Mouse (Mus musculus): ENCODE results near the gene Olfr1137. TPM values are rescaled to one million over a fixed set of nuclear protein-coding genes. Genes with fewer than 3 reads are reported as not detected.

Gene Olfr1137
- not detected in 2 replicates for polyA plus RNA-seq (2014; fragmentation: Nextera tagmentation; extraction: Ambion mirVana)

GRCm38 (mm10) chr2:87713079-87713478 is at the start of gene Olfr1137:
Gene Olfr1137 (minus strand): TSS chr2:87713179.
- Histone ChIP-seq H3K27ac (ENCODE audit: low read depth, low read length) (no peak within 1 kb of the TSS), H3K4me3 (ENCODE audit: low read depth, low read length) (no peak within 1 kb of the TSS), H3K4me1 (ENCODE audit: control insufficient read depth, insufficient read depth, low read length) (no peaks in the 10 kb centered on the region), H3K36me3 (ENCODE audit: control insufficient read depth, insufficient read depth, low read length) (no peaks in the 10 kb centered on the region), H3K9ac (ENCODE audit: low read depth, low read length) (no peak within 1 kb of the TSS), H3K9me3 (replicated peaks; ENCODE audit: control insufficient read depth, low read length) (no peaks in the 10 kb centered on the region), H3K27me3 (ENCODE audit: control insufficient read depth, insufficient read depth, low read length) (no peaks in the 10 kb centered on the region), H3K4me2 (no peak within 1 kb of the TSS)
- no peak for ATAC-seq (replicated peaks; ENCODE audit: insufficient number of reproducible peaks, low FRiP score, low TSS enrichment)

- Histone ChIP-seq H3K27me3 (ENCODE audit: control insufficient read depth, insufficient read depth, low read length) (no peaks in the 10 kb centered on the region), H3K4me3 (ENCODE audit: low read depth, low read length) (no peak within 1 kb of the TSS), H3K9me3 (replicated peaks; ENCODE audit: control insufficient read depth, low read length) (no peaks in the 10 kb centered on the region), H3K4me2 (no peak within 1 kb of the TSS), H3K9ac (ENCODE audit: low read depth, low read length) (no peak within 1 kb of the TSS), H3K36me3 (ENCODE audit: control insufficient read depth, insufficient read depth, low read length) (no peaks in the 10 kb centered on the region), H3K4me1 (ENCODE audit: control insufficient read depth, insufficient read depth, low read length) (no peaks in the 10 kb centered on the region), H3K27ac (ENCODE audit: low read depth, low read length) (no peak within 1 kb of the TSS)
- WGBS (ENCODE audit: insufficient replicate concordance), result 77% methylated on average over 1 of the region's 1 CpGs
- ATAC-seq (replicated peaks; ENCODE audit: insufficient number of reproducible peaks, low FRiP score, low TSS enrichment), result no peak
Observed at GRCm38 (mm10) chr2:87753891-87754290, 40.9 kb upstream of the Olfr1137 start, which contains the start of gene Olfr1141. Gene Olfr1141 (minus strand): TSS chr2:87753991.

- Histone ChIP-seq H3K27ac (ENCODE audit: low read depth, low read length) (no peak within 1 kb of the TSS), H3K27me3 (ENCODE audit: control insufficient read depth, insufficient read depth, low read length) (no peaks in the 10 kb centered on the region), H3K4me3 (ENCODE audit: low read depth, low read length) (no peak within 1 kb of the TSS), H3K9ac (ENCODE audit: low read depth, low read length) (no peak within 1 kb of the TSS), H3K36me3 (ENCODE audit: control insufficient read depth, insufficient read depth, low read length) (no peaks in the 10 kb centered on the region), H3K9me3 (replicated peaks; ENCODE audit: control insufficient read depth, low read length) (no peaks in the 10 kb centered on the region), H3K4me1 (ENCODE audit: control insufficient read depth, insufficient read depth, low read length) (no peaks in the 10 kb centered on the region), H3K4me2 (no peak within 1 kb of the TSS)
- ATAC-seq (replicated peaks; ENCODE audit: insufficient number of reproducible peaks, low FRiP score, low TSS enrichment), result no peak
- WGBS (ENCODE audit: insufficient replicate concordance), result 73% methylated on average over 3 of the region's 3 CpGs
Observed at GRCm38 (mm10) chr2:87743452-87743851, 30.5 kb upstream of the Olfr1137 start, which contains the start of gene Olfr1140. Gene Olfr1140 (plus strand): TSS chr2:87743752.

- Histone ChIP-seq H3K4me3 (ENCODE audit: low read depth, low read length) (no peak within 1 kb of the TSS), H3K27ac (ENCODE audit: low read depth, low read length) (no peak within 1 kb of the TSS), H3K9me3 (replicated peaks; ENCODE audit: control insufficient read depth, low read length) (no peaks in the 10 kb centered on the region), H3K36me3 (ENCODE audit: control insufficient read depth, insufficient read depth, low read length) (no peaks in the 10 kb centered on the region), H3K4me1 (ENCODE audit: control insufficient read depth, insufficient read depth, low read length) (no peaks in the 10 kb centered on the region), H3K9ac (ENCODE audit: low read depth, low read length) (no peak within 1 kb of the TSS), H3K4me2 (no peak within 1 kb of the TSS), H3K27me3 (ENCODE audit: control insufficient read depth, insufficient read depth, low read length) (no peaks in the 10 kb centered on the region)
- 76% methylated on average over 1 of the region's 1 CpGs for WGBS (ENCODE audit: insufficient replicate concordance)
- no peak for ATAC-seq (replicated peaks; ENCODE audit: insufficient number of reproducible peaks, low FRiP score, low TSS enrichment)
Observed at GRCm38 (mm10) chr2:87739878-87740277, 26.9 kb upstream of the Olfr1137 start, which contains the start of gene Olfr1138. Gene Olfr1138 (minus strand): TSS chr2:87739978.

- no peak for ATAC-seq (replicated peaks; ENCODE audit: insufficient number of reproducible peaks, low FRiP score, low TSS enrichment)
- Histone ChIP-seq H3K27ac (ENCODE audit: low read depth, low read length) (no peak within 1 kb of the TSS), H3K27me3 (ENCODE audit: control insufficient read depth, insufficient read depth, low read length) (no peaks in the 10 kb centered on the region), H3K36me3 (ENCODE audit: control insufficient read depth, insufficient read depth, low read length) (no peaks in the 10 kb centered on the region), H3K4me3 (ENCODE audit: low read depth, low read length) (no peak within 1 kb of the TSS), H3K9me3 (replicated peaks; ENCODE audit: control insufficient read depth, low read length) (no peaks in the 10 kb centered on the region), H3K4me1 (ENCODE audit: control insufficient read depth, insufficient read depth, low read length) (no peaks in the 10 kb centered on the region), H3K9ac (ENCODE audit: low read depth, low read length) (no peak within 1 kb of the TSS), H3K4me2 (no peak within 1 kb of the TSS)
Observed at GRCm38 (mm10) chr2:87693847-87694246, 19.1 kb downstream of the Olfr1137 start, which contains the start of gene Olfr1136. Gene Olfr1136 (minus strand): TSS chr2:87693947.

GRCm38 (mm10) chr2:87673564-87673963 is 39.4 kb downstream of the Olfr1137 start, which contains the start of gene Olfr1135:
Gene Olfr1135 (minus strand): TSS chr2:87673664.
- no peaks in the 10 kb centered on the region for H3K27me3 ChIP-seq (ENCODE audit: control insufficient read depth, insufficient read depth, low read length)
- H3K27ac ChIP-seq (ENCODE audit: low read depth, low read length), result no peak within 1 kb of the TSS
- no peaks in the 10 kb centered on the region for H3K4me1 ChIP-seq (ENCODE audit: control insufficient read depth, insufficient read depth, low read length)
- no peak for ATAC-seq (replicated peaks; ENCODE audit: insufficient number of reproducible peaks, low FRiP score, low TSS enrichment)
- H3K9me3 ChIP-seq (replicated peaks; ENCODE audit: control insufficient read depth, low read length), result no peaks in the 10 kb centered on the region
- H3K36me3 ChIP-seq (ENCODE audit: control insufficient read depth, insufficient read depth, low read length), result no peaks in the 10 kb centered on the region
- 19% methylated on average over 1 of the region's 1 CpGs for WGBS (ENCODE audit: insufficient replicate concordance)
- H3K4me3 ChIP-seq (ENCODE audit: low read depth, low read length), result no peak within 1 kb of the TSS
- H3K9ac ChIP-seq (ENCODE audit: low read depth, low read length), result no peak within 1 kb of the TSS
- H3K4me2 ChIP-seq, result no peak within 1 kb of the TSS

Other genes starting within 250 kb of the Olfr1137 start
- gene Pramel7, start 216.1 kb downstream of the Olfr1137 start, polyA plus RNA-seq (2014; fragmentation: Nextera tagmentation; extraction: Ambion mirVana), result not detected in 2 replicates
- gene Pramel6, start 206.6 kb downstream of the Olfr1137 start, polyA plus RNA-seq (2014; fragmentation: Nextera tagmentation; extraction: Ambion mirVana), result not detected in 2 replicates
- not detected in 2 replicates for gene Olfr153, start 181.4 kb downstream of the Olfr1137 start, polyA plus RNA-seq (2014; fragmentation: Nextera tagmentation; extraction: Ambion mirVana)
- not detected in 2 replicates for gene Olfr1128, start 167.6 kb downstream of the Olfr1137 start, polyA plus RNA-seq (2014; fragmentation: Nextera tagmentation; extraction: Ambion mirVana)
- not detected in 2 replicates for gene Olfr1129, start 139.3 kb downstream of the Olfr1137 start, polyA plus RNA-seq (2014; fragmentation: Nextera tagmentation; extraction: Ambion mirVana)
- gene Olfr1130, start 107.0 kb downstream of the Olfr1137 start, polyA plus RNA-seq (2014; fragmentation: Nextera tagmentation; extraction: Ambion mirVana), result not detected in 2 replicates
- gene Olfr1131, start 86.1 kb downstream of the Olfr1137 start, polyA plus RNA-seq (2014; fragmentation: Nextera tagmentation; extraction: Ambion mirVana), result not detected in 2 replicates
- gene Olfr1132, start 75.6 kb downstream of the Olfr1137 start, polyA plus RNA-seq (2014; fragmentation: Nextera tagmentation; extraction: Ambion mirVana), result not detected in 2 replicates
- not detected in 2 replicates for gene Olfr1133, start 65.8 kb downstream of the Olfr1137 start, polyA plus RNA-seq (2014; fragmentation: Nextera tagmentation; extraction: Ambion mirVana)
- not detected in 2 replicates for gene Olfr1134, start 54.7 kb downstream of the Olfr1137 start, polyA plus RNA-seq (2014; fragmentation: Nextera tagmentation; extraction: Ambion mirVana)
- gene Olfr1135, start 39.5 kb downstream of the Olfr1137 start, polyA plus RNA-seq (2014; fragmentation: Nextera tagmentation; extraction: Ambion mirVana), result not detected in 2 replicates
- not detected in 2 replicates for gene Olfr1136, start 19.2 kb downstream of the Olfr1137 start, polyA plus RNA-seq (2014; fragmentation: Nextera tagmentation; extraction: Ambion mirVana)
- gene Olfr1138, start 26.8 kb upstream of the Olfr1137 start, polyA plus RNA-seq (2014; fragmentation: Nextera tagmentation; extraction: Ambion mirVana), result not detected in 2 replicates
- not detected in 2 replicates for gene Olfr1140, start 30.6 kb upstream of the Olfr1137 start, polyA plus RNA-seq (2014; fragmentation: Nextera tagmentation; extraction: Ambion mirVana)
- not detected in 2 replicates for gene Olfr1141, start 40.8 kb upstream of the Olfr1137 start, polyA plus RNA-seq (2014; fragmentation: Nextera tagmentation; extraction: Ambion mirVana)
- gene Olfr152, start 66.3 kb upstream of the Olfr1137 start, polyA plus RNA-seq (2014; fragmentation: Nextera tagmentation; extraction: Ambion mirVana), result not detected in 2 replicates
- not detected in 2 replicates for gene Olfr1143, start 87.4 kb upstream of the Olfr1137 start, polyA plus RNA-seq (2014; fragmentation: Nextera tagmentation; extraction: Ambion mirVana)
- gene Olfr1145, start 96.6 kb upstream of the Olfr1137 start, polyA plus RNA-seq (2014; fragmentation: Nextera tagmentation; extraction: Ambion mirVana), result not detected in 2 replicates
- not detected in 2 replicates for gene Olfr1148, start 117.4 kb upstream of the Olfr1137 start, polyA plus RNA-seq (2014; fragmentation: Nextera tagmentation; extraction: Ambion mirVana)
- not detected in 2 replicates for gene Olfr1150-ps1, start 130.8 kb upstream of the Olfr1137 start, polyA plus RNA-seq (2014; fragmentation: Nextera tagmentation; extraction: Ambion mirVana)
- gene Olfr1151, start 142.7 kb upstream of the Olfr1137 start, polyA plus RNA-seq (2014; fragmentation: Nextera tagmentation; extraction: Ambion mirVana), result not detected in 2 replicates
- gene Olfr1152, start 153.3 kb upstream of the Olfr1137 start, polyA plus RNA-seq (2014; fragmentation: Nextera tagmentation; extraction: Ambion mirVana), result not detected in 2 replicates
- gene Olfr1153, start 181.8 kb upstream of the Olfr1137 start, polyA plus RNA-seq (2014; fragmentation: Nextera tagmentation; extraction: Ambion mirVana), result not detected in 2 replicates
- gene Olfr1154, start 192.0 kb upstream of the Olfr1137 start, polyA plus RNA-seq (2014; fragmentation: Nextera tagmentation; extraction: Ambion mirVana), result not detected in 2 replicates
- gene Olfr1155, start 232.0 kb upstream of the Olfr1137 start, polyA plus RNA-seq (2014; fragmentation: Nextera tagmentation; extraction: Ambion mirVana), result not detected in 2 replicates
- not detected in 2 replicates for gene Olfr1156, start 239.9 kb upstream of the Olfr1137 start, polyA plus RNA-seq (2014; fragmentation: Nextera tagmentation; extraction: Ambion mirVana)

Measured in heart, embryonic 11.5 days (tissue).